Mouse (Mus musculus) lung, adult 2 months (tissue): Measurements from ENCODE around the gene Fat3. TPM values are rescaled to one million over a fixed set of nuclear protein-coding genes. Genes with fewer than 3 reads are reported as not detected.

Source experiments
- DNase-seq: peaks from one replicate; pipeline ENCODE4 v3.0.0; 2022
- H3K4me1 ChIP-seq: fragments of 200-500 bp; 2 replicates; pipeline ENCODE4 v1.6.1; 2011; ENCODE audit warnings: low read length; ENCODE audit not compliant: control insufficient read depth, insufficient read depth
- H3K4me3 ChIP-seq: fragments of 200-500 bp; replicated peaks from 2 replicates; pipeline ENCODE3; 2011; ENCODE audit warnings: low read depth, mild to moderate bottlenecking, control low read depth, low read length; ENCODE audit errors: extremely low read depth
- CTCF ChIP-seq: fragments of 200-500 bp; IDR thresholded peaks from 2 replicates; pipeline ENCODE4 v1.5.1; 2011; ENCODE audit warnings: mild to moderate bottlenecking, low read length, control low read depth; ENCODE audit not compliant: insufficient read depth
- POLR2A ChIP-seq: fragments of 200-500 bp; IDR thresholded peaks from 2 replicates; pipeline ENCODE4 v1.6.1; 2011; ENCODE audit warnings: low read depth, mild to moderate bottlenecking, control low read depth, low read length, borderline replicate concordance; ENCODE audit errors: extremely low read depth
- WGBS: fragments of 180-500 bp; shearing (Covaris S2); methylation state at CpG from one replicate; pipeline ENCODE4 v1.1.7; 2018; 5-methylcytosine and 5-hydroxymethylcytosine counted together
- polyA plus RNA-seq: library from polyadenylated mRNA; depleted of rRNA; stranded (reverse); fragments of >200 nt; gene quantifications from 2 replicates; pipeline ENCODE4 v1.2.3, GENCODE M21; 2012

Gene Fat3
- polyA plus RNA-seq, 1 experiment, result 2.7 TPM

DNA sequence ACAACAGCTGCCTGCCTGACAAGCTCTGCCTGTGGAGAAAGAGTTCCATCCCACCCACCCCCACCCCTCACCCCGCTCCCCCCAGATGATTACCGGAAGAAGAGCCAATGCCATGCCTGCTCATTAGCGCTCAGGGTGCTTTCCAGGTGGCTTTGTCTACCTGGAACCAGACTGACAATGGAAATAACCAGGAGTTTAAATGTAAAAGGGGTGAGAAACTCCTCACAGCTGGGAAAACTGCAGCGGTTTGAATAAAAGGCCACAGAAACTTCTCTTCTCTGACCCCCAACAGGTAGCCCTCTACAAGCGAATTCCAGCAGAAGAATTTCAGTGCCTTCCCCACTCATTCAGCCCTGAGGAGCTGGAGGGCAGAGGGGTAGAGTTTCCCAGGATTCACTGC lies 139.3 kb downstream of the Fat3 start:
- TF ChIP-seq POLR2A, result no peak
- Histone ChIP-seq H3K4me3 (no peak overlapping the region), H3K4me1 (no peaks in the 10 kb centered on the region)
- 25% methylated on average over 5 of the region's 5 CpGs for WGBS
- DNase-seq, result no peak

DNA sequence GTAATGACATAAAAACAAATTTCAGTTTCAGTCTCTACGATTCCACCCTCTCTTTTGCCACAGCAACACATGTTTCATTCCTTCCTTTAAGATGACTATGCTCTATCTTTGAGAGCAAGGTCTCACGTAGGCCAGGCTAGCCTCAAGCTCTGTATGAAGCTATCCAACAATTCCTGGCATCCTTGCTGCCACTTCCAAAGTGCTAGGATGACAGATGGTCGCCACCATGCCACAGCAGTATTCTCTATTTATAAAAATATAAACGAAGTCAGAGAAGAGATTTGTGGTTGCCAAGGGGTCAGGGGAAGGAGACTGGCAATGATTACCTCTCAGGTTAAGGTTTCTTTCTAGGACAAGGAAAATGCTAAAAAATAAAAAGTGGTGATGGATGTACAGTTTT lies 144.4 kb downstream of the Fat3 start:
- no peak for DNase-seq
- 54% methylated on average over 4 of the region's 4 CpGs for WGBS
- Histone ChIP-seq H3K4me3 (no peak overlapping the region), H3K4me1 (no peaks in the 10 kb centered on the region)
- TF ChIP-seq POLR2A, result no peak
- no peak for TF ChIP-seq CTCF

DNA sequence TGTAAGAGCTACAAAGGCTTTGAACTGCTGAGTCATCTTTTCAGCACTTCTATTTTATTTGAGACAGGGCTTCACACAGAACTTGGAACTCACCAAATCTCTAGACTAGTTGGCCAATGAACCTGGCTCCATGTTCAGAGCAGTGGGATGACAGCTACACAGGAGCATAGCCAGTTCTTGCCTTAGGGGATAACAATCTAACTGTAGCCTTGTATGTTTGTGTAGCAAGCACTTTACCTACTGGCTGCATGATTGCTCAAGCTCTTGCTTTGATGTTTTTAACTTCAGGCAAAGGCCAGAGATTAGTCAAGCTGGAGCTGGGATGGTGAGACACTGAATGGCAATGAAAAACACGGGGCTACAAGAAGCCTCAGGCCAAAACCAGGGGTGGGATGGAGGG lies 146.2 kb downstream of the Fat3 start:
- DNase-seq, result no peak
- no peak overlapping the region for H3K4me3 ChIP-seq
- TF ChIP-seq CTCF (no peak), POLR2A (no peak)
- H3K4me1 ChIP-seq, result no peaks in the 10 kb centered on the region
- WGBS, result 22% methylated on average over 1 of the region's 1 CpGs

DNA sequence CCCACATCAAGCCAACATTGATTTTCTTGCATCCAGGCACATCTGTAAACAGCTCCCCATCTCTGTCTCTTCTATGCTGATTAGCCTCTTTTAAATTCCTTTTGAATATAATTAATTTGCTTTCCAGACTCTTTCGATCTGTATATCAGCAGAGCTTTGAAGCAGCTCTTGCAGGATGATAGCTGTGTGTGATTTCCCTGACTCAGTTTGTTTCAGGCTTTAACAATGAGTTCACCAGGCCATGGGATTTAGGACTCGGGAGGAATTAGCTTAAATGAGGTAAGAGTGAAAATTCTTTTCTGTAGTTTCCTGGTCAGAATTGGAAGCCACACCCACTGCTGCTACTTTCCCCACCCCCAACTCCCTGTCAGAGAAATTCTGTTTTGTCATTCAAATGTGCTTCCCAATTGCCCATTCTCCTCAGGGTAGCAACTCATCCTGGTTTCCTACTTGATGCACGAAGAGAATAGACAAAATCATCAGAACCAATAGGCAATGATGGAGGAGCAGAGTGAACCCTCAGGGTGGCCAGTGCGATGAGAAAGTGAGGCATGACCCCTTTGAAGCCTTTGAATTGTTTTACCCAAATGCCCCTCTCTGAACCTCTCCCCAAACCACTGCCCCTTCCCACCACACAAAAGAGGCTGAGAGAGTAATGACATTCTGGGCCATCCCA lies 147.9 kb downstream of the Fat3 start:
- no peak for DNase-seq
- 43% methylated on average over 4 of the region's 4 CpGs for WGBS
- no peak overlapping the region for H3K4me3 ChIP-seq
- TF ChIP-seq CTCF, result no peak
- no peak for TF ChIP-seq POLR2A
- H3K4me1 ChIP-seq, result no peaks in the 10 kb centered on the region

DNA sequence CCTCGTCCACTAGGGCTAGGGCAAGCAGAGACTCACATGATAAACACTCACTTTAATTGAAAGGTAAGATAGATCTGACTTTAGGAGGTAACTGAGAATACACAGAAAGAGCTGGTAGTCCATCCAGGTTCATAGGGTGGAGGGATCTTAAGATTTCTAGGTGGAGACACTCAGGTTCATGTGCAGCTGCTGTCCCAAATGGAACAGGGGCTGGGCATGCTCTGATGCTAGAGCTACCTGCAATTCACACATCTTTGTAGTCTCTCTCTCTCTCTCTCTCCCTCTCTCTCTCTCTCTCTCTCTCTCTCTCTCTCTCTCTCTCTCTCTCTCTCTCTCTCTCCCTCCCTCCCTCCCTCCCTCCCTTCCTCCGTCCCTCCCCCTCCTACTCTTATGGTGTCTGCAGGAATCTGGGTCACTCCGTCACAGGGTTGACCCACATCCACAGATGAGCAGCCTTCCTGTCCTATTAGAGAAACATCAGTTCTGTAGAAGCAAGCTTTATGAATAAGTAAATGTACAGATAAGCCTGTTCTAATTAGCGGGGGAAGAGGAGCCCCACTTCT lies 148.5 kb downstream of the Fat3 start:
- WGBS, result 37% methylated on average over 4 of the region's 4 CpGs
- TF ChIP-seq POLR2A (no peak), CTCF (no peak)
- Histone ChIP-seq H3K4me3 (no peak overlapping the region), H3K4me1 (no peaks in the 10 kb centered on the region)
- no peak for DNase-seq

DNA sequence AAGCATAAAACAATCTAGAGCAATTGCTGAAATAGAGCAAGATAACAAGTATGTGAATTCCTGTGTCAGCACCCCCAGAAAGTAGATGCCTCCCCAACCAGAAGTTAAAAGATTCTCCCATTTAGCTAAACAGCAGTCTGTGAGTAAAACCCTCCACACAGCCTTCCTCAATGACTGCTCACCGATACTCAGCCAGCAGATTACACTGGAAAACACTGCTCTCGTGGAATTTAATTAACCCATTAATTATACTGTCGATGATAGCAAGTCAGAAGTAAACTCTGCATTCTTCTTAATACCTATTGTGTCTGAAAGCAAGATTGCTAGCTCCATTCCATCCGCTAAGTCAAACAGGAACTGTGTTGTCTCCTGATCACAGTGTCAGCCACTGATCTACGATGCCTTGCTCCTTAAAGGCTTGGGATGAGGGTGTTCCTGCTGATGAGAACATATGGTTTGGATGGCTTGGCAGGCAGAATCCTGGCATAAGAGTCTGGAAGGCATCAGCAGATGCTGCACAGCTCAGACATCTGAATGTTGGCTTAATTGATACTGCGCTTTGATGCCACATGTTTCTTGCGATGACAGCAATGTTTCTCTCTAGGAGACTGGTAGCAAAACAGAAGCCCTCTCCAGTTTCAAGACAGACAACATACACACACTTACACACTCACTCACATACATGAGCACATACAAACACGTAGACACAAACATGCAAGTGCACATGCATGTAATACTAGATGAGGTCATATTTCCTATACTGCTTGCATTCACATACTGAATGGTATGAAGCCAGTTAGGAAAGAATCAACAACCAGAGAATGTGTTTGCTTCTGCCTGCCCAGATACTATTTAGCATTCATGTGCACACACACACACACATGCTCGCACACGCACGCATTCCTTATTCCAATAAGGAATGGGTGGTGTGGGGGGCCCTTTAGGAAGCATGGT lies 155.9 kb downstream of the Fat3 start:
- WGBS, result 67% methylated on average over 11 of the region's 11 CpGs
- Histone ChIP-seq H3K4me1 (no peaks in the 10 kb centered on the region), H3K4me3 (no peak overlapping the region)
- DNase-seq, result no peak
- TF ChIP-seq POLR2A, result no peak
- TF ChIP-seq CTCF, result no peak

DNA sequence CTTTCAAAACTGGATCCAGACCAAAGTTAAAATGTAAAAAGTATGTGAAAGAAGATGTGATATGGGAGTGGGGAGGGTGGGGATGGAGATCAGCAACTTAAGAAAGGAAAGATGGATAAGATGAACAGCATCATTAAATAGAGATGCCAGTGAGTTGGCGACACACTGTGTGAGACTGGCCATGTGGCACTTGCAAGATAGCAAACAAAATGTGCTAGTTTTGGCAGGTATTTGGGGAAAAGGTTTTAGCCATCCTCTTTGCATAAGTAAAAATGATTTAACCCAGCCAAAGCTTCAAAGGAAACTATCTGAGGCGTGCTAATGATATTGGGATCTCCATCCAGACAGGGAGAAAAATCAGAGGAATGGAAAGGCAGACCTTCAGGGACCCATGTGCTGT lies 157.9 kb downstream of the Fat3 start:
- Histone ChIP-seq H3K4me3 (no peak overlapping the region), H3K4me1 (no peaks in the 10 kb centered on the region)
- no peak for DNase-seq
- TF ChIP-seq POLR2A (no peak), CTCF (no peak)
- WGBS, result 74% methylated on average over 2 of the region's 2 CpGs

DNA sequence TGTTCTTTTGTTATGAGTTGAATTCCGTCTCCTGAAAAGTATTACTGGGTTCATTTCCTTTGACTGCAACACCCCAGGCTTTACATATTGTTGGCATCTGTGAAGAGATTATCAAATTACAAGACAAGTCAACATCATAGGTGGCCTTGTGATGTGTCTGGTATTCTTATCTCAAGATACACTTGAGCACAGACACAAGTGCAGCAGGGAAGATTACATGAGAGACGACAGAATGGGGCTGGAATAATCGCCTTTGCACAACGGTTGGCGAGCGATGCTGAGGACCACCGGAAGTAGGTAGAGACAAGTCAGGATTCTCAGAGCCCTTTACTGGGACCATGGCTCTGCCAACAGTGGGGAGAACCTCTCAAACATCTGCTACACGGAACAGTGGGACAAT lies 158.5 kb downstream of the Fat3 start:
- no peak for DNase-seq
- Histone ChIP-seq H3K4me3 (no peak overlapping the region), H3K4me1 (no peaks in the 10 kb centered on the region)
- 70% methylated on average over 8 of the region's 8 CpGs for WGBS
- TF ChIP-seq CTCF (no peak), POLR2A (no peak)

DNA sequence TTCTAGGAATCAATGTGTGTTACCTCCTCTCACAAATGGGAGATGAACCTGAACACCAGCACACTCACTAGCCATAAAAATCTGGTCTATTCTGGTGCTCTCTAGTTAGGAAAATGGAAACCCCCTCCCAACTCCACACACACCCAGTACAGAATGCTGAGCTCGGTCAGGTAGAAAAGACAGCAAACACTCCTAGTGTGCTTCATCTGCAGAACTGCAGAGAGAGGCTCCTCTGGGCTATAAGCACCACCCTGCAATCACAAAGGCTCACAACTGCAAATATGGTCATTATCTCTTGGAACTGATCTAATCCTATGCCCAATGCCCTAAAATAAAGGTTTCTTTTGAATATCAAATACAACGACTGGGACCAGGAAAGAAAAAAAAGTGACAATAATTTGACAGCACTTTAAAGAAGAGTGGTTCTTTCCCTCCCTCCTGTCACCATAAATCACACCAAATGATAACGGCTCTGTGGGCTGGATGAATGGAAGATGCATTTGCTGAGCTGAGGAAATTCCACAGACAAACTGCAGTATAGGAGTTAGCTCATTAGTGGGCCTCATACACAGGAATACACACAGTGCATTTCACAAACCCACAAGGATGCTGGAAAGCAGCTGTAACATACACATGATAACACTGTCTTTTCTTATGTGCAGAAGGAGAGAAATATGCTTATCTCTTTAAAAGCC lies 170.6 kb downstream of the Fat3 start:
- Histone ChIP-seq H3K4me1 (no peaks in the 10 kb centered on the region), H3K4me3 (no peak overlapping the region)
- WGBS, result 33% methylated on average over 3 of the region's 3 CpGs
- TF ChIP-seq POLR2A (no peak), CTCF (no peak)
- no peak for DNase-seq
